Mouse (Mus musculus) frontal cortex, adult (tissue): ENCODE measurements around the gene Tsc22d1.
A peak's percentile ranks its signal among the peaks of the same experiment; 100 is the strongest.

Source experiments
- ATAC-seq: cut with Nextera tagmentation; 2 replicates; pipeline ENCODE4 v1.9.2; 2017; ENCODE audit warnings: mild to moderate bottlenecking, moderate library complexity, mixed read lengths; ENCODE audit not compliant: low TSS enrichment

Tsc22d1 gene

GRCm38 (mm10) chr14:76414862-76415780, at the start of gene Tsc22d1:
Tsc22d1 (plus strand) TSS chr14:76414961.
- ATAC-seq, result peak; percentile 4

DNA sequence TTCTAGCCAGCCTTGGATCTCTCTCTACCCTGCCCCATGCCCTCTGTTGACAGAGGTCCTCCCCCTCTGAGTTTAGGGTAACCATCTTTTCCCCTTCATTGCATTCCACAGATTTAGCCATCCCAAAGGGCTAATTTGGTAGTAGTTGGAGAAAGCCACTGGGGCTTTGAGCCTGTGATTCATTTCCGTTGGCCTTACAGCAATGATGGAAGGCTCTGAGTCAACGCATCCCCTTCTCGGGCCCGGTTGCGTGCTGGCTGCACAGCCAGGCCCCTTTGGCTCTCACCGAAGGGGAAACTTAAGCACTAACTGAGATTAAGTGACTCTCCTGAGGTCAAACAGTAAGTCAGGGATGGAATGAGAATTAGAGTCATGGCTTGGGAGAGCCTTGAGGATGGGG, 41.1 kb upstream of the Tsc22d1 start:
- no peak for ATAC-seq

DNA sequence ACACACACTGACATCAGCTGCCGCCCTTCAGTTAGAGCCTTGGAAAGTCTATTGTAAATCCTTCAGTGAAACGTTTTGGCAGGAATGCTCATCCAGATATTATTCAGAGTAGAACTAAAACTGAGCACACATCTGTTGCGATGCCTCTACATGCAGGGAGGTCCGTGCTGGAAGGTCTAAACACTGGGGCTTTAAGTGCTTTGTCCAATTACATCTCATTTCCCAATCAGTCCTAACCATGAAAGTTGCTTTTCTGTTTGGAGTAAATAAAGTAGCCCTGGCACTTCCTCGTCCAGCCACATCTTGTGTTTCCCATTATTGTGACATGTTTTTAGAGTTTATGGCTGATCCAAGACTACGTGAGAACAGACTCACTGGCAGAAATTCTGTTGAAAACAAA, 40.2 kb upstream of the Tsc22d1 start:
- no peak; the same call in 1 of the 2 replicates for ATAC-seq

DNA sequence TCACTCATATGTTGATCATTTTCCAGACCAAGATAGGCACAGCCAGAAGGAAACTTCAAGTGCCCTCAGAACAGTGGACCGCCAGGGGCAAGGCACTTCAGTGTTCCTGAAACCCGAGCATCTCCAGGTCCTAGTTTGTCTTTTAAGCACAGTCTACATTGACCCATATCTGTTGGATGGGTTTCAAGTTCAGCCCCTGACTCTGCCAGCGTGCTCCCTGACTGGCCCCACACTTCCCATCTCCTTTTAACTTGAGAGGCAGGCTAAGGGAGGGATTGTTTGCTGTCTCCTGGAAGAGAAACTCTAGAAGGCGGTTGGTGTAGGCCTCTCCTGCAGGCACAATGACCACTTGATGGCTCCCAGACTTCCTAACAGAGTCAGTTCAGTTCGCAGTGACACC, 38.2 kb upstream of the Tsc22d1 start:
- ATAC-seq, result no peak

- no peak for ATAC-seq
These were observed 35.4 kb upstream of the Tsc22d1 start for GRCm38 (mm10) chr14:76379411-76379810.

- ATAC-seq, result no peak
These were observed 26.7 kb upstream of the Tsc22d1 start for GRCm38 (mm10) chr14:76388025-76388424.

- ATAC-seq, result no peak
These were observed 16.5 kb upstream of the Tsc22d1 start for GRCm38 (mm10) chr14:76398251-76398650.

GRCm38 (mm10) chr14:76402574-76402973, 12.2 kb upstream of the Tsc22d1 start:
- ATAC-seq, result no peak

GRCm38 (mm10) chr14:76409111-76409510, 5.7 kb upstream of the Tsc22d1 start:
- no peak for ATAC-seq

- ATAC-seq, result no peak
These were observed 1.0 kb upstream of the Tsc22d1 start for GRCm38 (mm10) chr14:76413773-76414121.

GRCm38 (mm10) chr14:76414122-76414861, 469 bp upstream of the Tsc22d1 start:
- ATAC-seq, result peak; percentile 66

DNA sequence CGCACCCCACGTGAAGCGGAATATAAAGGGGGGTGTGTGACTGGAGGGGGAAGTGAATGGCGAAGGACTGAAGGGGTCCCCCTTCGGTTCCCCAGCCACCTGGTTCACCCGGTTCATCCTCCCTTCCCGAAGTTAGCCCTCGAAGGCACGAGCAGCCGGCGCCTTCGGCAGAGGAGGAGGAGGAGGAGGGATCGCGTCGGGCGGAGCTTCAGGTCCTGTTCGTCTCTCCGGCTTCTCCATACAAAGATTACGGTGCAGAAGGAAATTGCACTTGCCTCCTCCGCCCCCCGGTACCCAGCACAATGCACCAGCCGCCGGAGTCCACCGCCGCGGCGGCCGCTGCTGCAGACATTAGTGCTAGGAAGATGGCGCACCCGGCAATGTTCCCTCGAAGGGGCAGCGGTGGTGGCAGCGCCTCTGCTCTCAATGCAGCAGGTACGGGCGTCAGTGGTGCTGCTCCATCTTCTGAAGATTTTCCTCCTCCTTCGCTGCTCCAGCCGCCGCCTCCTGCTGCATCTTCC, 1.1 kb downstream of the Tsc22d1 start:
- ATAC-seq, result peak; percentile 28

DNA sequence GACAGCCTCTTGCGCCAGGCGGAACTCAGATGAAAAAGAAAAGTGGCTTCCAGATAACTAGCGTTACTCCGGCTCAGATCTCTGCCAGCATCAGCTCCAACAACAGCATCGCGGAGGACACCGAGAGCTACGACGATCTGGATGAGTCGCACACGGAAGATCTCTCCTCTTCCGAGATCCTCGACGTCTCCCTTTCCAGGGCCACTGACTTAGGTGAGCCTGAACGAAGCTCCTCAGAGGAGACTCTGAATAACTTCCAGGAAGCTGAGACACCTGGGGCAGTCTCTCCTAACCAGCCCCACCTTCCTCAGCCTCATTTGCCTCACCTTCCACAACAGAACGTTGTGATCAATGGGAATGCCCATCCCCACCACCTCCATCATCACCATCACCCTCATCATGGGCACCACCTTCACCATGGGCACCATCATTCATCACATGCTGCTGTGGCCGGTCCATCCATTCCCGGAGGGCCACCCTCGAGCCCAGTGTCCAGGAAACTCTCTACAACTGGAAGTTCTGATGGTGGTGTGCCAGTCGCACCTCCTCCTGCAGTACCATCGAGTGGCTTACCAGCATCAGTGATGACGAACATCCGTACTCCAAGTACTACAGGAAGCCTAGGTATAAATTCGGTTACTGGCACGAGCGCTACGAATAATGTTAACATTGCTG, 1.7 kb downstream of the Tsc22d1 start:
- ATAC-seq, result no peak

- peak; percentile 18; the same call in 1 of the 2 replicates for ATAC-seq
These were observed 2.6 kb downstream of the Tsc22d1 start for GRCm38 (mm10) chr14:76417346-76417745.

DNA sequence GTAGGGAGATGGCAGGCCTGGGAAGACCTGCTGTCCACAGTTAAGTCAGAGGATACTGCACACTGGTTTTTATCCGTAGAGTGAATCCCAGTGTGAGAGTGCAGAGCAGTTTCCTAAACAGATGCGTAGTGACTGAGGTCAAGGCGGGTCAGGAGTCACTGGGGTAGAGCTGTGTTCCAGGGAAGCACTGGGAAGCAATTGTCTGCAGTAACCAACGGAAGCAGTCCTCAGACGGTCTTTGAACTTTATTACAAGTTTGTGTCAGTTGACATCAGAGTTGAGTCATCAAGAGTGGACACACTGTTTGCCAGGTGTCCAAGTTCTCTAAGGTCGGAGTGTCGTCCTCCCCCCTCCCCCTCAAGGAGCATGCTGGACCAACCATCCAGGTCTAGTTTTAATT, 6.0 kb downstream of the Tsc22d1 start:
- ATAC-seq, result no peak

GRCm38 (mm10) chr14:76421162-76421561, 6.4 kb downstream of the Tsc22d1 start:
- no peak for ATAC-seq

- no peak for ATAC-seq
These were observed 10.7 kb downstream of the Tsc22d1 start for GRCm38 (mm10) chr14:76425422-76425821.

DNA sequence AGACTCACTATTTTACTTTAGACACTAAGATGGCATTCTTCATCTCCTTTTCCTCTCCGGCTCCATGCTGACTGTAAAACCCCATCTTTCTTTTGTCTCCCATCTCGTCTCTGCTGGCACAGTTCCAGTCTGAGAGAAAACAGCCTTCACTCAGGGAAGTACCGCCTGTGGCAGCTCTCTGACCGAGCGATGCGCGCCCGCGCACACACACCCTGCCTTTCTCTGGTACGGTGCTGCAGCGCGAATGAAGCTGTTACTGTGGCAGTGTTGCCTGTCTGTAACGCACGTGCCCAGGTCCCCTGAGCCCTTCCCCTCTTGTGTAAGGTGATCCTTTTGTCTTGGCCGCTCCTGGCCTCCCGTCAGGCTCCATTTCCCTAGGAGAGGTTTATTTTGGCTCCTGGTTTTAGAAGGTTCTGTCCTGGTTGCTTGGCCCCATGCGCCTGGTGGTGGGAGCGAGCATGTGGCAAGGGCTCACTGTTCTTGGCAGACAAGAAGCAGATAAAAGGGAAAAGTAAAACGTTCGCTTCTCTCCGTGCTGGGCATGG, 11.3 kb downstream of the Tsc22d1 start:
- ATAC-seq, result no peak

DNA sequence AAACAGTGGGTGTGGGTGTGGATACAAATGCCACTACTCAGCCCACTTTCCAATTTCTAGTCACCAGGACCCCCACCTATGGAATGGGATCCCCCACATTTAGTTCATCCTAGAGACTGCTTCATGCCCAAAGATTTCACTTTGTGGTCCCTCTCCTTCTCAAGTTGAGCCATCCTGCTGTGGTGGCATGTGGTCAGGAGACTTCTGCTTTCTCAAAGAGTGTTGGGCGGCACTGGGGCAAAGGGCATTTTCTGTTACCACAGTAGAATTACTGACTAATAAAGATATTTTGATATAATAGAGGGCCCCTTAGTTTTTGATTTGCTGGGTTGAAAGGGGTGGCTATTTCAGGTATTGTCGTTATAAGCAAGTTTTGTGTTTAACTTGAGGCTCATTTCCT, 14.1 kb downstream of the Tsc22d1 start:
- ATAC-seq, result no peak

GRCm38 (mm10) chr14:76431918-76432317, 17.2 kb downstream of the Tsc22d1 start:
- ATAC-seq, result no peak

GRCm38 (mm10) chr14:76432369-76432768, 17.6 kb downstream of the Tsc22d1 start:
- ATAC-seq, result peak; percentile 20

GRCm38 (mm10) chr14:76432816-76433215, 18.1 kb downstream of the Tsc22d1 start:
- no peak for ATAC-seq
